Mouse (Mus musculus) midbrain, embryonic 14.5 days (tissue): ENCODE measurements at regions not wholly inside any gene's neighbourhood (a gene's known extent, or its start where the extent isn't known, plus 50 kb on each side); places are given as distances from the start of the nearest gene placed in this dataset.

ENCODE experiments used
- ATAC-seq: fragments of 200-750 bp; cut with Nextera tagmentation; 2 replicates; pipeline ENCODE4 v1.8.0; 2017; ENCODE audit warnings: moderate number of reproducible peaks, moderate library complexity; ENCODE audit not compliant: low FRiP score, low TSS enrichment
- DNase-seq: peaks from one replicate; pipeline ENCODE4 v3.0.0-alpha.2; 2015
- H3K27ac ChIP-seq: fragments of 300-500 bp; sonication (generic); replicated peaks from 2 replicates; pipeline ENCODE4 v1.5.1; 2014; ENCODE audit warnings: mild to moderate bottlenecking, low read depth, low read length, moderate library complexity
- H3K27me3 ChIP-seq: fragments of 300-500 bp; sonication (generic); 2 replicates; pipeline ENCODE4 v1.6.1; 2014; ENCODE audit warnings: low read length, control low read depth, mixed read lengths; ENCODE audit not compliant: control insufficient read depth, insufficient read depth
- H3K36me3 ChIP-seq: fragments of 300-500 bp; sonication (generic); 2 replicates; pipeline ENCODE4 v1.6.1; 2014; ENCODE audit warnings: low read length, control low read depth; ENCODE audit not compliant: control insufficient read depth, insufficient read depth
- H3K4me1 ChIP-seq: fragments of 300-500 bp; sonication (generic); 2 replicates; pipeline ENCODE4 v1.6.1; 2014; ENCODE audit warnings: mild to moderate bottlenecking, antibody characterized with exemption, low read length, control low read depth; ENCODE audit not compliant: control insufficient read depth, insufficient read depth
- H3K4me2 ChIP-seq: fragments of 300-500 bp; sonication (generic); 2 replicates; pipeline ENCODE4 v1.6.1; 2014; ENCODE audit warnings: mild to moderate bottlenecking, low read length, moderate library complexity
- H3K4me3 ChIP-seq: fragments of 300-500 bp; sonication (generic); replicated peaks from 2 replicates; pipeline ENCODE4 v1.5.1; 2014; ENCODE audit warnings: low read depth, low read length
- H3K9ac ChIP-seq: fragments of 300-500 bp; sonication (generic); replicated peaks from 2 replicates; pipeline ENCODE4 v1.6.1; 2014; ENCODE audit warnings: mild to moderate bottlenecking, low read length, moderate library complexity
- H3K9me3 ChIP-seq: fragments of 300-500 bp; sonication (generic); 2 replicates; pipeline ENCODE4 v1.6.1; 2016; ENCODE audit warnings: low read length, control low read depth, mixed read lengths; ENCODE audit not compliant: control insufficient read depth
- WGBS: fragments of 180-500 bp; shearing (Covaris S2); extraction: QIAGEN DNeasy Blood & Tissue Kit; methylation state at CpG from one replicate; pipeline ENCODE4 v1.1.7; 2014; 5-methylcytosine and 5-hydroxymethylcytosine counted together

- peaks cover 14% of the 10 kb centered on the region; the same call in 1 of the 2 replicates for H3K27me3 ChIP-seq
- no peaks in the 10 kb centered on the region for H3K9me3 ChIP-seq
These were observed 249.4 kb downstream of the Olfr1505 start for GRCm38 (mm10) chr19:14162773-14163172.

GRCm38 (mm10) chr19:14165775-14166174 is 252.4 kb downstream of the Olfr1505 start:
- no peaks in the 10 kb centered on the region for H3K36me3 ChIP-seq
- ATAC-seq (no peak; the same call in 1 of the 2 replicates), DNase-seq (peak; percentile 8)
- peaks cover under 1% of the 10 kb centered on the region; the same call in 1 of the 2 replicates for H3K27me3 ChIP-seq
- no peak overlapping the region for H3K9ac ChIP-seq
- H3K4me2 ChIP-seq, result no peak overlapping the region
- H3K27ac ChIP-seq, result no peak overlapping the region
- H3K9me3 ChIP-seq, result no peaks in the 10 kb centered on the region
- WGBS, result 31% methylated on average over 2 of the region's 2 CpGs
- H3K4me1 ChIP-seq, result no peaks in the 10 kb centered on the region
- H3K4me3 ChIP-seq, result no peak overlapping the region

More at GRCm38 (mm10) chr19:14162773-14163172, 249.4 kb downstream of the Olfr1505 start:
- no peaks in the 10 kb centered on the region for H3K36me3 ChIP-seq
- no peak overlapping the region for H3K27ac ChIP-seq
- 31% methylated on average over 4 of the region's 4 CpGs for WGBS
- no peak overlapping the region for H3K4me3 ChIP-seq
- no peak overlapping the region for H3K9ac ChIP-seq
- ATAC-seq (no peak), DNase-seq (peak; percentile 21)
- H3K4me2 ChIP-seq, result no peak overlapping the region
- no peaks in the 10 kb centered on the region for H3K4me1 ChIP-seq

GRCm38 (mm10) chr19:14180244-14180643 is 266.9 kb downstream of the Olfr1505 start:
- 13% methylated on average over 4 of the region's 4 CpGs for WGBS
- DNase-seq (no peak), ATAC-seq (no peak)
- Histone ChIP-seq H3K4me1 (no peaks in the 10 kb centered on the region), H3K9ac (no peak overlapping the region), H3K4me3 (no peak overlapping the region), H3K9me3 (no peaks in the 10 kb centered on the region), H3K4me2 (no peak overlapping the region), H3K36me3 (no peaks in the 10 kb centered on the region), H3K27ac (no peak overlapping the region), H3K27me3 (no peaks in the 10 kb centered on the region)

GRCm38 (mm10) chr19:14180956-14181355 is 267.6 kb downstream of the Olfr1505 start:
- no peaks in the 10 kb centered on the region for H3K9me3 ChIP-seq
- H3K27ac ChIP-seq, result no peak overlapping the region
- no peak overlapping the region for H3K4me3 ChIP-seq
- H3K4me1 ChIP-seq, result no peaks in the 10 kb centered on the region
- no peak overlapping the region for H3K9ac ChIP-seq
- no peak for ATAC-seq
- H3K27me3 ChIP-seq, result no peaks in the 10 kb centered on the region
- 74% methylated on average over 3 of the region's 3 CpGs for WGBS
- DNase-seq, result no peak
- no peak overlapping the region for H3K4me2 ChIP-seq
- no peaks in the 10 kb centered on the region for H3K36me3 ChIP-seq

- DNase-seq (no peak), ATAC-seq (no peak)
- H3K4me3 ChIP-seq, result no peak overlapping the region
- H3K27me3 ChIP-seq, result no peaks in the 10 kb centered on the region
- no peaks in the 10 kb centered on the region for H3K36me3 ChIP-seq
- no peak overlapping the region for H3K9ac ChIP-seq
- 89% methylated on average over 6 of the region's 6 CpGs for WGBS
- H3K9me3 ChIP-seq, result no peaks in the 10 kb centered on the region
- no peaks in the 10 kb centered on the region for H3K4me1 ChIP-seq
- no peak overlapping the region for H3K27ac ChIP-seq
- H3K4me2 ChIP-seq, result no peak overlapping the region
These were observed 268.5 kb downstream of the Olfr1505 start for GRCm38 (mm10) chr19:14181661-14182415.

- no peaks in the 10 kb centered on the region for H3K36me3 ChIP-seq
- H3K4me3 ChIP-seq, result no peak overlapping the region
- H3K27ac ChIP-seq, result no peak overlapping the region
- H3K9me3 ChIP-seq, result no peaks in the 10 kb centered on the region
- no peak overlapping the region for H3K9ac ChIP-seq
- WGBS, result 92% methylated on average over 3 of the region's 3 CpGs
- H3K4me2 ChIP-seq, result no peak overlapping the region
- no peak for DNase-seq
- H3K4me1 ChIP-seq, result no peaks in the 10 kb centered on the region
- H3K27me3 ChIP-seq, result no peaks in the 10 kb centered on the region
- no peak for ATAC-seq
These were observed 278.5 kb downstream of the Olfr1505 start for GRCm38 (mm10) chr19:14191820-14192219.

GRCm38 (mm10) chr19:14197864-14198263 is 284.5 kb downstream of the Olfr1505 start:
- H3K4me1 ChIP-seq, result no peaks in the 10 kb centered on the region
- H3K9me3 ChIP-seq, result no peaks in the 10 kb centered on the region
- DNase-seq (no peak), ATAC-seq (no peak)
- H3K4me3 ChIP-seq, result no peak overlapping the region
- no peak overlapping the region for H3K9ac ChIP-seq
- H3K27me3 ChIP-seq, result no peaks in the 10 kb centered on the region
- 93% methylated on average over 3 of the region's 3 CpGs for WGBS
- H3K27ac ChIP-seq, result no peak overlapping the region
- H3K4me2 ChIP-seq, result no peak overlapping the region
- no peaks in the 10 kb centered on the region for H3K36me3 ChIP-seq

GRCm38 (mm10) chr19:14220507-14220909 is 307.2 kb downstream of the Olfr1505 start:
- Histone ChIP-seq H3K4me3 (no peak overlapping the region), H3K27me3 (no peaks in the 10 kb centered on the region), H3K27ac (no peak overlapping the region), H3K9ac (no peak overlapping the region), H3K36me3 (no peaks in the 10 kb centered on the region), H3K9me3 (no peaks in the 10 kb centered on the region), H3K4me1 (no peaks in the 10 kb centered on the region), H3K4me2 (no peak overlapping the region)
- DNase-seq (no peak), ATAC-seq (no peak)
- WGBS, result 86% methylated on average over 4 of the region's 4 CpGs

- H3K36me3 ChIP-seq, result no peaks in the 10 kb centered on the region
- no peaks in the 10 kb centered on the region for H3K4me1 ChIP-seq
- no peak overlapping the region for H3K4me3 ChIP-seq
- no peaks in the 10 kb centered on the region for H3K27me3 ChIP-seq
- no peak overlapping the region for H3K27ac ChIP-seq
- H3K4me2 ChIP-seq, result no peak overlapping the region
- 55% methylated on average over 6 of the region's 6 CpGs for WGBS
- ATAC-seq (no peak), DNase-seq (no peak)
- no peak overlapping the region for H3K9ac ChIP-seq
- H3K9me3 ChIP-seq, result no peaks in the 10 kb centered on the region
These were observed 311.8 kb downstream of the Olfr1505 start for GRCm38 (mm10) chr19:14225061-14225696.
